Mouse (Mus musculus) lung, adult 10 weeks (tissue): ENCODE measurements around the gene A130010J15Rik. TPM values are rescaled to one million over a fixed set of nuclear protein-coding genes. Genes with fewer than 3 reads are reported as not detected.

Source experiments
- polyA plus RNA-seq: library from polyadenylated mRNA; stranded (reverse); fragments of 350-450 nt; fragmentation: Illumina TruSeq; extraction: RNeasy Lipid Tissue Mini Kit (QIAGEN cat#74804); gene quantifications from one replicate; pipeline ENCODE4 v1.2.3, GENCODE M21; 2014; ENCODE audit warnings: low read depth, low replicate concordance; ENCODE audit not compliant: insufficient read depth

A130010J15Rik gene
- 3.0 TPM for polyA plus RNA-seq

GRCm38 (mm10) chr1:193167746-193168145 is at the start of gene A130010J15Rik:
TSS of gene A130010J15Rik (plus strand) at chr1:193168046.

GRCm38 (mm10) chr1:193129786-193130455 is 37.9 kb upstream of the A130010J15Rik start, which contains the start of gene Diexf:
TSS of gene Diexf (minus strand) at chr1:193130272.

GRCm38 (mm10) chr1:193152872-193153271 is 15.0 kb upstream of the A130010J15Rik start, which contains the start of gene Irf6:
TSS of gene Irf6 (plus strand) at chr1:193153111.

GRCm38 (mm10) chr1:193201383-193201778 is 33.5 kb downstream of the A130010J15Rik start, which contains the start of gene Traf3ip3:
TSS of gene Traf3ip3 (minus strand) at chr1:193201703.

GRCm38 (mm10) chr1:193207503-193207902 is 39.7 kb downstream of the A130010J15Rik start, which contains the start of gene Lamb3:
TSS of gene Lamb3 (plus strand) at chr1:193207699.

Other genes starting within 250 kb of the A130010J15Rik start
- 0.15 TPM for gene Syt14, start 132.3 kb upstream of the A130010J15Rik start, polyA plus RNA-seq
- gene Diexf, start 37.8 kb upstream of the A130010J15Rik start, polyA plus RNA-seq = 3.3 TPM
- gene Irf6, start 14.9 kb upstream of the A130010J15Rik start, polyA plus RNA-seq = 9.6 TPM
- gene Traf3ip3, start 33.7 kb downstream of the A130010J15Rik start, polyA plus RNA-seq = 11.8 TPM
- gene Lamb3, start 39.7 kb downstream of the A130010J15Rik start, polyA plus RNA-seq = 24.1 TPM
- gene Hsd11b1, start 96.0 kb downstream of the A130010J15Rik start, polyA plus RNA-seq = 295 TPM
- gene G0s2, start 105.2 kb downstream of the A130010J15Rik start, polyA plus RNA-seq = 215 TPM
- not detected for gene Camk1g, start 202.3 kb downstream of the A130010J15Rik start, polyA plus RNA-seq